Mouse (Mus musculus): Measurements from ENCODE around the gene Zfp94.

DNA sequence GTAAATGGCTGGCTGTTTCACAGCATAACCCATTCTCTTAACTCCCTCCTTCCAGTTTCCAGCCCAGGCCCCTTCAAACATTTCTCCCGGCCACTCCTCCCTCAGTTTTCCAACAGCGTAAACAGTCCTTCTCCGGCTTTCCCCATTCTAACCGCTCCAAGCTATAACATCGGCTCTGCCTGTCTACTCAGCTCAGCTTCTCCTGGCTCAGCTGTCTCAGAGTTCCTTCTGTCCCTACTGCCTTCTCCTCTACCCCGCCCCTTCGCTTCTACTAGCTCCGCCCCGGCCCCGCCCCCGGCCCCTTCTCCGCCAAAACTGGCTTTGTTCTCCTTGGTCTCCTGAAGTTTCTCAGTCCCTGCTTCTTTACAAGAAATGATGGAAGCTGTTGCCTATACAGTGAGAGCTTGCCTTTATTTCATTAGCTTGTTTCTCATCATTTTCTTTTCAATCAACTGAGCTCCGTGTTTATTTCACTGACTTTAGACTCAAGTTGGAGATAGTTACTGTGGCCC, 15.6 kb downstream of the Zfp94 start, which contains the start of gene Zfp61:
- TF ChIP-seq POLR2A (IDR thresholded peaks at IDR 0.05; ENCODE audit: borderline replicate concordance, extremely low read depth, low read depth, low read length) (no peak), CTCF (IDR thresholded peaks at IDR 0.05; ENCODE audit: insufficient read depth, low read length) (no peak)
